25 mouse cellular contexts compared by ENCODE assay signal in genomic region chr2:153481861-153482120, GRCm38 (mm10). TPM values are rescaled to one million over a fixed set of nuclear protein-coding genes. Genes with fewer than 3 reads are reported as not detected.
DNase-seq lines count a peak whose midpoint lies in the region; ATAC-seq and TF ChIP-seq lines count a peak whose summit lies in the region.
"Had no signal": no experiment of that assay in that cellular context is flagged by ENCODE, and none has a peak within 500 bp of the region (broad histone marks: within the 10 kb centered on the region; RNA-seq: fewer than 3 reads in every experiment).

No protein-coding gene starts in this region.

- H3K4me2 ChIP-seq in hindbrain, embryonic 14.5 days (replicated peaks), result no peak overlapping the region
- no peak overlapping the region for H3K4me2 ChIP-seq in hindbrain, embryonic 13.5 days
- H3K4me2 ChIP-seq in kidney, embryonic 14.5 days (replicated peaks; ENCODE audit: low read depth, low read length), result no peak overlapping the region
- no peak overlapping the region for H3K4me2 ChIP-seq in lung, postnatal 0 days (replicated peaks; ENCODE audit: low read depth, low read length)
- H3K4me2 ChIP-seq: heart, embryonic 15.5 days; midbrain, embryonic 11.5 days; stomach, embryonic 15.5 days had no signal

- H3K4me1 ChIP-seq in hindbrain, embryonic 14.5 days (replicated peaks; ENCODE audit: control insufficient read depth, insufficient read depth, low read length), result peaks cover 27% of the 10 kb centered on the region
- H3K4me1 ChIP-seq in hindbrain, embryonic 13.5 days (replicated peaks), result peaks cover 51% of the 10 kb centered on the region
- H3K4me1 ChIP-seq in kidney, embryonic 14.5 days (ENCODE audit: control insufficient read depth, insufficient read depth, low read length), result peaks cover 14% of the 10 kb centered on the region
- H3K4me1 ChIP-seq in bone marrow macrophage, adult 2 months (ENCODE audit: control insufficient read depth, insufficient read depth, low read length), result peaks cover 10% of the 10 kb centered on the region
- H3K4me1 ChIP-seq in lung, postnatal 0 days (ENCODE audit: insufficient read depth, low read depth, low read length), result peaks cover 5% of the 10 kb centered on the region

- H3K9me3 ChIP-seq in hindbrain, embryonic 14.5 days (ENCODE audit: control insufficient read depth, low read length), result no peaks in the 10 kb centered on the region
- no peaks in the 10 kb centered on the region for H3K9me3 ChIP-seq in hindbrain, embryonic 13.5 days
- no peaks in the 10 kb centered on the region for H3K9me3 ChIP-seq in kidney, embryonic 14.5 days (ENCODE audit: control insufficient read depth, low read length)
- no peaks in the 10 kb centered on the region for H3K9me3 ChIP-seq in lung, postnatal 0 days (ENCODE audit: low read length)
- H3K9me3 ChIP-seq: G1E; heart, embryonic 15.5 days; stomach, embryonic 15.5 days had no signal

- H3K36me3 ChIP-seq in hindbrain, embryonic 14.5 days (replicated peaks; ENCODE audit: control insufficient read depth, insufficient read depth), result no peaks in the 10 kb centered on the region; the same call in 1 of the 2 replicates
- no peaks in the 10 kb centered on the region for H3K36me3 ChIP-seq in hindbrain, embryonic 13.5 days
- no peaks in the 10 kb centered on the region for H3K36me3 ChIP-seq in kidney, embryonic 14.5 days (ENCODE audit: control insufficient read depth, insufficient read depth, low read length)
- H3K36me3 ChIP-seq in lung, postnatal 0 days (ENCODE audit: insufficient read depth, low read length), result no peaks in the 10 kb centered on the region
- H3K36me3 ChIP-seq: heart, embryonic 15.5 days; stomach, embryonic 15.5 days had no signal

- 74% methylated on average over 2 of the region's 2 CpGs for WGBS in hindbrain, embryonic 14.5 days
- WGBS in hindbrain, embryonic 13.5 days, result 84% methylated on average over 2 of the region's 2 CpGs
- 78% methylated on average over 2 of the region's 2 CpGs for WGBS in kidney, embryonic 14.5 days
- 66% methylated on average over 2 of the region's 2 CpGs for WGBS in lung, postnatal 0 days

- ATAC-seq in hindbrain, embryonic 14.5 days (ENCODE audit: low FRiP score), result no peak
- ATAC-seq in hindbrain, embryonic 13.5 days (ENCODE audit: low FRiP score), result no peak
- ATAC-seq in kidney, embryonic 14.5 days (ENCODE audit: low FRiP score, low TSS enrichment), result no peak
- no peak for ATAC-seq in lung, postnatal 0 days
- ATAC-seq: CD4-positive, CD25-positive, alpha-beta regulatory T cell, adult 4 months had no signal

- no peaks in the 10 kb centered on the region for H3K27me3 ChIP-seq in hindbrain, embryonic 14.5 days (ENCODE audit: control insufficient read depth, insufficient read depth, low read length)
- H3K27me3 ChIP-seq in hindbrain, embryonic 13.5 days, result 0 out of 2 replicates have a peak, but pooled peaks cover 15% of the 10 kb centered on the region
- no peaks in the 10 kb centered on the region for H3K27me3 ChIP-seq in kidney, embryonic 14.5 days (ENCODE audit: control insufficient read depth, insufficient read depth, low read length)
- no peaks in the 10 kb centered on the region for H3K27me3 ChIP-seq in lung, postnatal 0 days (replicated peaks; ENCODE audit: insufficient read depth, low read length)
- H3K27me3 ChIP-seq: heart, embryonic 15.5 days; stomach, embryonic 15.5 days had no signal

- TF ChIP-seq CTCF in bone marrow macrophage, adult 2 months (IDR thresholded peaks at IDR 0.05; ENCODE audit: low read depth, low read length), result no peak
- TF ChIP-seq CTCF in lung, postnatal 0 days (IDR thresholded peaks at IDR 0.05), result no peak

- DNase-seq in cerebellum, adult 11-12 months, result peak; percentile 50
- no peak for DNase-seq in cerebellum, postnatal 36 days
- DNase-seq in hindbrain, embryonic 14.5 days (ENCODE audit: low spot score), result no peak
- DNase-seq in kidney, postnatal 36 days, result peak; percentile 59 to 74
- no peak for DNase-seq in lung, postnatal 0 days (ENCODE audit: low spot score)
- DNase-seq: gastrocnemius, postnatal 10 days; heart, adult 18-20 months; lung, adult 18-20 months; lung, postnatal 36 days; right cerebral cortex, postnatal 14 days; thymus, adult 2 months had no signal

- no peak overlapping the region for H3K4me3 ChIP-seq in hindbrain, embryonic 14.5 days (replicated peaks; ENCODE audit: low read length)
- H3K4me3 ChIP-seq in hindbrain, embryonic 13.5 days, result no peak overlapping the region
- no peak overlapping the region for H3K4me3 ChIP-seq in kidney, embryonic 14.5 days (ENCODE audit: low read length)
- no peak overlapping the region for H3K4me3 ChIP-seq in bone marrow macrophage, adult 2 months (ENCODE audit: insufficient read depth, low read length)
- no peak overlapping the region for H3K4me3 ChIP-seq in lung, postnatal 0 days (ENCODE audit: low read depth, low read length)
- H3K4me3 ChIP-seq: erythroblast, embryonic 14.5 days; heart, embryonic 15.5 days; stomach, embryonic 15.5 days had no signal

- TF ChIP-seq EP300 in lung, postnatal 0 days (IDR thresholded peaks at IDR 0.05), result no peak

- no peak for TF ChIP-seq POLR2A in bone marrow macrophage, adult 2 months (IDR thresholded peaks at IDR 0.05; ENCODE audit: borderline replicate concordance, low read depth, low read length)

- H3K27ac ChIP-seq in hindbrain, embryonic 14.5 days, result no peak overlapping the region
- H3K27ac ChIP-seq in hindbrain, embryonic 13.5 days, result no peak overlapping the region
- H3K27ac ChIP-seq in kidney, embryonic 14.5 days (ENCODE audit: low read depth, low read length), result no peak overlapping the region
- H3K27ac ChIP-seq in bone marrow macrophage, adult 2 months (ENCODE audit: insufficient read depth, low read depth, low read length), result 0 out of 2 replicates have a peak overlapping the region, but pooled peaks have one; percentile 0
- H3K27ac ChIP-seq in lung, postnatal 0 days (ENCODE audit: low read length), result no peak overlapping the region
- H3K27ac ChIP-seq: heart, embryonic 15.5 days; kidney, postnatal 0 days; stomach, embryonic 15.5 days had no signal

- 0 out of 2 replicates have a peak overlapping the region, but pooled peaks have one; percentile 1 for H3K9ac ChIP-seq in hindbrain, embryonic 14.5 days
- H3K9ac ChIP-seq in hindbrain, embryonic 13.5 days, result no peak overlapping the region; the same call in 1 of the 2 replicates
- H3K9ac ChIP-seq in kidney, embryonic 14.5 days (ENCODE audit: low read depth, low read length), result no peak overlapping the region
- H3K9ac ChIP-seq in lung, postnatal 0 days (replicated peaks; ENCODE audit: low read depth), result no peak overlapping the region
- H3K9ac ChIP-seq: heart, embryonic 15.5 days; stomach, embryonic 15.5 days had no signal

RNA-seq across cellular contexts. Expression of gene 4930404H24Rik, which starts 10.8 kb away (rescaled TPM):
- polyA plus RNA-seq in hindbrain, embryonic 14.5 days (2014; fragmentation: Nextera tagmentation; extraction: Ambion mirVana), result not detected in 2 replicates
- polyA plus RNA-seq in hindbrain, embryonic 13.5 days (2015; fragmentation: Nextera tagmentation; extraction: Ambion mirVana), result not detected in 2 replicates
- polyA plus RNA-seq in kidney, embryonic 14.5 days (2014; fragmentation: Nextera tagmentation; extraction: Ambion mirVana), result not detected in 2 replicates
- not detected in 2 replicates for polyA plus RNA-seq in bone marrow macrophage, adult 2 months (2012; ENCODE audit: insufficient read depth, insufficient read length, missing spikeins)
- not detected in 2 replicates for polyA plus RNA-seq in lung, postnatal 0 days (2015; fragmentation: Nextera tagmentation; extraction: Ambion mirVana)
- polyA plus RNA-seq: CD4-positive, CD25-positive, alpha-beta regulatory T cell, adult 4 months; embryonic facial prominence, embryonic 11.5 days; erythroblast, embryonic 14.5 days; frontal cortex, adult 2 months; G1E; heart, embryonic 15.5 days; kidney, postnatal 0 days; midbrain, embryonic 11.5 days; neural tube, embryonic 14.5 days; spleen, adult 2 months; stomach, embryonic 15.5 days; thymus, adult 2 months had no signal

RNA-seq across cellular contexts. Expression of gene Nol4l, which starts 48.0 kb away (rescaled TPM):
- 44.8 and 49.8 TPM in 2 replicates for polyA plus RNA-seq in hindbrain, embryonic 14.5 days (2014; fragmentation: Nextera tagmentation; extraction: Ambion mirVana)
- 42.4 and 43.8 TPM in 2 replicates for polyA plus RNA-seq in hindbrain, embryonic 13.5 days (2015; fragmentation: Nextera tagmentation; extraction: Ambion mirVana)
- 10.5 and 17.1 TPM in 2 replicates for polyA plus RNA-seq in kidney, embryonic 14.5 days (2014; fragmentation: Nextera tagmentation; extraction: Ambion mirVana)
- 15.9 and 19.2 TPM in 2 replicates for polyA plus RNA-seq in bone marrow macrophage, adult 2 months (2012; ENCODE audit: insufficient read depth, insufficient read length, missing spikeins)
- 8.3 and 9.9 TPM in 2 replicates for polyA plus RNA-seq in lung, postnatal 0 days (2015; fragmentation: Nextera tagmentation; extraction: Ambion mirVana)

Comparison
In these comparisons a context has a peak if more than half of its experiments do, and no peak if none do; other contexts are left out.
1. DNase-seq: peak in cerebellum, adult 11-12 months (single experiment) and kidney, postnatal 36 days (2 of 2); none in cerebellum, postnatal 36 days (0 of 2), hindbrain, embryonic 14.5 days (single experiment) and lung, postnatal 0 days (single experiment).